Mouse (Mus musculus) kidney, adult 2 months (tissue): ENCODE results near the gene Rps15. TPM values are rescaled to one million over a fixed set of nuclear protein-coding genes. Genes with fewer than 3 reads are reported as not detected.
A peak's percentile ranks its signal among the peaks of the same experiment; 100 is the strongest.

ENCODE experiments used
- DNase-seq: peaks from one replicate; pipeline ENCODE4 v3.0.0; 2021
- H3K27ac ChIP-seq: fragments of 200-500 bp; 2 replicates; pipeline ENCODE4 v1.5.1; 2012; ENCODE audit warnings: low read depth, low read length, control low read depth, inconsistent platforms; ENCODE audit not compliant: insufficient read depth
- H3K27me3 ChIP-seq: fragments of 200-500 bp; replicated peaks from 2 replicates; pipeline ENCODE4 v1.6.1; 2012; ENCODE audit warnings: mild to moderate bottlenecking, moderate library complexity, low read length, inconsistent platforms; ENCODE audit not compliant: control insufficient read depth, insufficient read depth
- H3K36me3 ChIP-seq: fragments of 200-500 bp; 2 replicates; pipeline ENCODE4 v1.6.1; 2012; ENCODE audit warnings: mild to moderate bottlenecking, moderate library complexity, low read length, inconsistent platforms; ENCODE audit not compliant: control insufficient read depth, insufficient read depth
- H3K4me1 ChIP-seq: fragments of 200-500 bp; 2 replicates; pipeline ENCODE4 v1.6.1; 2011; ENCODE audit warnings: low read length; ENCODE audit not compliant: control insufficient read depth, insufficient read depth
- H3K4me3 ChIP-seq: fragments of 200-500 bp; 2 replicates; pipeline ENCODE4 v1.5.1; 2011; ENCODE audit warnings: mild to moderate bottlenecking, low read depth, low read length, control low read depth; ENCODE audit not compliant: insufficient read depth
- CTCF ChIP-seq: fragments of 200-500 bp; conservative IDR thresholded peaks from 2 replicates; pipeline ENCODE4 v1.5.1; 2011; ENCODE audit warnings: low read depth, mild to moderate bottlenecking, control low read depth, low read length, moderate library complexity, mixed read lengths; ENCODE audit not compliant: insufficient read depth, insufficient read length
- POLR2A ChIP-seq: fragments of 200-500 bp; IDR thresholded peaks from one replicate; pipeline ENCODE4 v1.6.1; 2011; ENCODE audit warnings: low read depth, low read length, control low read depth
- WGBS: fragments of 180-500 bp; shearing (Covaris S2); methylation state at CpG from one replicate; pipeline ENCODE4 v1.1.7; 2018; 5-methylcytosine and 5-hydroxymethylcytosine counted together
- polyA plus RNA-seq: library from polyadenylated mRNA; depleted of rRNA; stranded (reverse); fragments of >200 nt; gene quantifications from 2 replicates; pipeline ENCODE4 v1.2.3, GENCODE M21; 2012

Gene Rps15
- polyA plus RNA-seq, 1 experiment, result 1,777 TPM

GRCm38 (mm10) chr10:80304458-80304857 lies 12.2 kb downstream of the Rps15 start:
- Histone ChIP-seq H3K27me3 (no peaks in the 10 kb centered on the region), H3K4me1 (peaks cover 3% of the 10 kb centered on the region; the same call in 1 of the 2 replicates), H3K27ac (no peak overlapping the region), H3K4me3 (no peak overlapping the region), H3K36me3 (no peaks in the 10 kb centered on the region)
- no peak for DNase-seq
- WGBS, result 37% methylated on average over 12 of the region's 12 CpGs
- TF ChIP-seq POLR2A (no peak), CTCF (no peak)

- WGBS, result 20% methylated on average over 25 of the region's 25 CpGs
- DNase-seq, result peak; percentile 52
- no peaks in the 10 kb centered on the region for H3K27me3 ChIP-seq
Observed at GRCm38 (mm10) chr10:80304862-80305261, 12.6 kb downstream of the Rps15 start.

GRCm38 (mm10) chr10:80311560-80311959 lies 19.3 kb downstream of the Rps15 start:
- Histone ChIP-seq H3K4me3 (no peak overlapping the region), H3K27me3 (no peaks in the 10 kb centered on the region), H3K4me1 (no peaks in the 10 kb centered on the region), H3K27ac (no peak overlapping the region), H3K36me3 (no peaks in the 10 kb centered on the region)
- WGBS, result 88% methylated on average over 16 of the region's 16 CpGs
- TF ChIP-seq CTCF (no peak), POLR2A (no peak)
- DNase-seq, result no peak

More at GRCm38 (mm10) chr10:80304862-80305261, 12.6 kb downstream of the Rps15 start:
- Histone ChIP-seq H3K36me3 (no peaks in the 10 kb centered on the region), H3K4me1 (peaks cover 3% of the 10 kb centered on the region; the same call in 1 of the 2 replicates), H3K4me3 (no peak overlapping the region), H3K27ac (no peak overlapping the region)
- no peak for TF ChIP-seq POLR2A
- no peak for TF ChIP-seq CTCF

GRCm38 (mm10) chr10:80312586-80313504 lies 20.6 kb downstream of the Rps15 start:
- DNase-seq, result peak; percentile 23
- WGBS, result 54% methylated on average over 54 of the region's 54 CpGs
- no peaks in the 10 kb centered on the region for H3K4me1 ChIP-seq
- no peaks in the 10 kb centered on the region for H3K27me3 ChIP-seq
- no peak for TF ChIP-seq POLR2A
- TF ChIP-seq CTCF, result no peak
- no peak overlapping the region for H3K4me3 ChIP-seq
- no peaks in the 10 kb centered on the region for H3K36me3 ChIP-seq
- H3K27ac ChIP-seq, result no peak overlapping the region

GRCm38 (mm10) chr10:80313627-80314201 lies 21.5 kb downstream of the Rps15 start:
- Histone ChIP-seq H3K4me1 (no peaks in the 10 kb centered on the region), H3K4me3 (no peak overlapping the region), H3K27ac (no peak overlapping the region), H3K36me3 (no peaks in the 10 kb centered on the region), H3K27me3 (no peaks in the 10 kb centered on the region)
- DNase-seq, result no peak
- TF ChIP-seq CTCF (no peak), POLR2A (no peak)
- 41% methylated on average over 20 of the region's 20 CpGs for WGBS

- H3K4me1 ChIP-seq, result peaks cover 3% of the 10 kb centered on the region; the same call in 1 of the 2 replicates
- 40% methylated on average over 16 of the region's 16 CpGs for WGBS
- DNase-seq, result no peak
- TF ChIP-seq POLR2A (no peak), CTCF (no peak)
- H3K27ac ChIP-seq, result no peak overlapping the region
- no peak overlapping the region for H3K4me3 ChIP-seq
- H3K36me3 ChIP-seq, result no peaks in the 10 kb centered on the region
- no peaks in the 10 kb centered on the region for H3K27me3 ChIP-seq
Observed at GRCm38 (mm10) chr10:80314494-80315001, 22.3 kb downstream of the Rps15 start.

- WGBS, result 33% methylated on average over 27 of the region's 27 CpGs
- no peak overlapping the region for H3K4me3 ChIP-seq
- no peaks in the 10 kb centered on the region for H3K36me3 ChIP-seq
- H3K27me3 ChIP-seq, result no peaks in the 10 kb centered on the region
- H3K27ac ChIP-seq, result no peak overlapping the region
- peaks cover 4% of the 10 kb centered on the region; the same call in 1 of the 2 replicates for H3K4me1 ChIP-seq
- no peak for DNase-seq
- TF ChIP-seq POLR2A (no peak), CTCF (no peak)
Observed at GRCm38 (mm10) chr10:80315315-80315714, 23.1 kb downstream of the Rps15 start.
